Mouse (Mus musculus): ENCODE results near the gene 2410137M14Rik.

2410137M14Rik gene

GRCm38 (mm10) chr17:36950981-36951947 lies 29.8 kb downstream of the 2410137M14Rik start, which contains the start of gene Ppp1r11:
Gene Ppp1r11, minus strand, starts transcription at chr17:36951741.
- in situ Hi-C loops (cut with MboI, MseI) = loop anchor here (5.0 to 25.0 kb wide), 2 partner anchors 321 to 964 kb away; partner anchors contain the start of genes Gnl1, H2-M3 and Prr3

GRCm38 (mm10) chr17:36949265-36949664 lies 31.8 kb downstream of the 2410137M14Rik start:
- in situ Hi-C loops (cut with MboI, MseI) = no loop called here

GRCm38 (mm10) chr17:36948286-36948685 lies 32.8 kb downstream of the 2410137M14Rik start:
- in situ Hi-C loops (cut with MboI, MseI) = no loop called here

GRCm38 (mm10) chr17:36947051-36947819 lies 33.8 kb downstream of the 2410137M14Rik start:
- in situ Hi-C loops (cut with MboI, MseI) = no loop called here

- in situ Hi-C loops (cut with MboI, MseI) = no loop called here
Observed at GRCm38 (mm10) chr17:36944121-36944775, 36.8 kb downstream of the 2410137M14Rik start.

GRCm38 (mm10) chr17:36943691-36944090 lies 37.3 kb downstream of the 2410137M14Rik start:
- in situ Hi-C loops (cut with MboI, MseI) = no loop called here

- in situ Hi-C loops (cut with MboI, MseI) = no loop called here
Observed at GRCm38 (mm10) chr17:36942791-36943471, 38.1 kb downstream of the 2410137M14Rik start, which contains the start of gene Rnf39. Gene Rnf39, plus strand, starts transcription at chr17:36942918.

GRCm38 (mm10) chr17:36942391-36942790 lies 38.6 kb downstream of the 2410137M14Rik start:
- in situ Hi-C loops (cut with MboI, MseI) = no loop called here

GRCm38 (mm10) chr17:36938056-36938455 lies 43.0 kb downstream of the 2410137M14Rik start:
- in situ Hi-C loops (cut with MboI, MseI) = no loop called here

- in situ Hi-C loops (cut with MboI, MseI) = no loop called here
Observed at GRCm38 (mm10) chr17:36931806-36932205, 49.2 kb downstream of the 2410137M14Rik start.

- in situ Hi-C loops (cut with MboI, MseI) = no loop called here
Observed at GRCm38 (mm10) chr17:36931130-36931529, 49.9 kb downstream of the 2410137M14Rik start.

- in situ Hi-C loops (cut with MboI, MseI) = no loop called here
Observed at GRCm38 (mm10) chr17:36930233-36930632, 50.8 kb downstream of the 2410137M14Rik start.

- in situ Hi-C loops (cut with MboI, MseI) = no loop called here
Observed at GRCm38 (mm10) chr17:36929236-36929932, 51.7 kb downstream of the 2410137M14Rik start.
